Mouse (Mus musculus) cerebellum, postnatal 10 days (tissue): Measurements from ENCODE around the gene Helz.
A peak's percentile ranks its signal among the peaks of the same experiment; 100 is the strongest.

Source experiments
- DNase-seq, 2 experiments: peaks; one replicate each; pipeline ENCODE4 v3.0.0; 2021; ENCODE audit warnings: mixed read lengths in 2 of 2

Gene Helz

DNA sequence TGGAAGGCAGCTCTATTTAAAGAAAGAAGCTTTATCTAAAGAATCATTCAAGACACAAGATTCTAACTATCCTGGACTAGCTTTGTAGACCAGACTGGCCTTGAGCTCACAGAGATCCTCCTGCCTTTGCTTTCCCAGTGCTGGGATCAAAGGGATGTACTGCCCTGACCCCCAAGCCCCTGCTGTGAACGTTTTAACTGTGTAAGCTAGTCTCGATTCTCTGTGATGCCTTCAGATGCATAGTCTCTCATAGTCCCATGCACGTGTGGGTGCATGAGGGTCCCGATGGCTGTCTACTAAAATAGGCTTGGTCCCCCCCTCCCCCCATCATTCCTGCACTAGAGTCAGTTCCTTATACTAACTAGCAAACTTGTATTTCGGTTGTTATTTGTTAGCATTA lies 70.2 kb downstream of the Helz start:
- no peak for DNase-seq

DNA sequence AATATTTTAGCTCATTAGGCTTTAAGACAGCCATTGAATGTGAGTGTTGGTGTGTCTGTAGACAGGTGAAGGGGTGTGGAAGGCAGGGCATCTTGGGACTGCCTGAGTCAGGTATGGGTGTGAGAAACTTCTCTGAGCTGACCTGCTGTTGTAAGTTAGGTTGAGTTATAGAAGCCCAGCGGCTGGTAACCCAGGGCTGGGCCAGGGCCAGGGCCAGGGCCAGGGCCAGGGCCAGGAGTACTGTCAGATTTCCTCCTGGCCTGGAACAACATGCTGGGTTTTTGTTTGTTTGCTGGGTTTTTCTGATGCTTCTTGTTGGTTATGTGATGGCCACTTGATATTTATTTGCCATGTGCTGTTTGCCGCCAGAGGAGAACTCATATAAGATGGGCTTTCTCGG lies 76.9 kb downstream of the Helz start:
- DNase-seq: no peak

DNA sequence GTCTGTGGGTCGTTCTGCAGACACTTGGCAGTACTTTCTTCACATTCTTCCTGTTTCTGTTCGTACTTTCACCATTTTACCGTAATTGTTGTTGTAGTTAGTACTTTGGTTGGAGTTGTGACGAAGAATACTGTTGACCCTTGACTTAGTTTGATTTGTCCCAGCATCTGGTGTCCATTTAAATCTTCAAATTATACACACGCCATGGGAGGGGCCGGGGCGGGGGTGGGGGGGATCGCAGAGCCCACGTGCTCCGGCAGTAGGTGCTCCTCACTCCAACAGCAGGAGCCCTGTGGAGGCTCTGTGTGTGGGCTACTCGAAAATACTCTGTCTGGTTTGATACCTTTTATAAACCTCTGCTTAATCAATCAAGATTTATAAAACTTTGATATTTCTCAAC lies 78.0 kb downstream of the Helz start:
- no peak for DNase-seq

DNA sequence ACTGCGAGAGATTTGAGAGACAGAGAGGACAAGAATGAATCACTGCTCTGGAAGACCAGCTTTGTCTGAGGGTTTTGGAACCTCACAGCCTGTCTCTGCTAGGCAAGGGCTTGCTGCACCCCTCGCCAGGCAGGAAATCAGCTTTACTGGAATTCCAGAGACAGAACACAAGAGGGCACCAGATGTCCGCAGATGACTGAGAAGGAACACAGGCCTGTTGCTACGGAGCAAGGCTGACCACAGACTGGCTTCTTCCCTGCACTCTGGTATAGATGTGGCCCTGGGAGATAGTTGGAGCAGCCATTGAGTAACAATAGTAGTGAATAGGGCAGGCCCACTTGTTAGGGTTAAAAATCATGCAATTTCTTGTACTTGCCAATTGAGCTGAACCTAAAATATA lies 81.8 kb downstream of the Helz start:
- DNase-seq: peak; percentile 86 to 87

DNA sequence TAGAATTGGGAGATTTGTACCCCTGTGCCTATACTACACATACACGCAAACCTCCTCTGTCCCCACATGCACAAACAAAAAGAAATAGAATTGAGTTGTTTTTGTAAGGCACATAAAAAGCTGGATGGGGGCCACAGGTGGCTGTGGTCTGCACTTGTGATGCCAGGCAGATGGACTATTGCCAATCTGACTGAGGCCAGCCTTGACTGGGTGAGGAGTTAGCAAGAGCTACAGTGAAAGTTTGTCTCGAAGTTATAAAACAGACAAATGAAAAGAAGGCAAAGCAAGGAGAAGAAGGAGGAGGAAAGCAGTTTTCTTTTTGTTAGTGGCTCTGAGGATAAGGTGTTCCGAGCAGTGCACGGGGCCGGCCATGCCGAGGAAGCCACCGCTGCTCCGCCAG lies 82.2 kb downstream of the Helz start:
- DNase-seq: peak; percentile 66 to 67

DNA sequence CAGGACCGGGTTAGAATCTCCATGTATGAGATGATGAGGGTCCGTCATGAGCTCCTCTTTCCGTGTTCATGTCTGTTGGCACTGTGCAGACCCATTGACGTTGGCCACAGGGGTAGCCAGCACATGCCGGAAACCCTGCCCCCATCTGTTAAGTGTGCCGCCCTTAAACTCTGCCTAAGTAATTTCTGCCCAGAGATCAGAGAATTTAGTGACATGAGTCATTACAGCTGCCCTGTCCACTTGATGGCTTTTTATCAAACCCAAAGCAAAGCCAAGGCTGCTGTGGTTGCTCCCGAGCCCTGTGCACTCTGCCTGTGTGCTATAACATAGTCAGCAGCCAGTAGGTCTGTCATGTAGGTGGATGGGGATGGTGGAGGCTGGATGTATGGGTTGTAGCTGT lies 83.4 kb downstream of the Helz start:
- no peak for DNase-seq

DNA sequence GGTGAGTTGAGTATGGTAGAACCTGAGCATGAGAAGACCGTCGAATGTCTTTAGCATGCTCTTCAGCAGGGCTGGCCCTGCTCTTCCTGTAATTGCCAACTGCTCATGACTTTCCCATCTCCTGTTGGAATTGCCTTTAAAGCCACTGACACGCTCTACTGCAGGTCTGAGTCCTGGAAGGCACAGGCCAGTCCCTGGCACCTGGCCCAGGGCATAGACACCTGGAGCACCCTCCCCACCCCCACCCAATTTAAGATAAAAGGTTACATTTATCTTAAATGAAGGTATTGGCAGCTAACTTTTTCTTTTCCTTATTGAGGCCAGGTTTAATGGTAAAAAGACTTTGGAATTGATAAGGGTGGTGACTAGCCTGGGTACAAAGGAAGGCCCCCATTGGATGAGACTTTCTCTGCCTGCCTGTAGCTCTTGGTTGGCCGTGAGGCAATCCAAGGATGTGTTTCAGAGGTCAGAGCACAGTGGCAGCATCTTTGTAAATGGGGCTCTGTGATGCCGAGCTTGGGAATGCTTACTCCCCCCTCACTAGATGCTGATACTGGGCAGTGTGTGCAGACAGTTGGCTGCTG lies 85.9 kb downstream of the Helz start:
- peak in 1 of 2 experiments; percentile 7 for DNase-seq

DNA sequence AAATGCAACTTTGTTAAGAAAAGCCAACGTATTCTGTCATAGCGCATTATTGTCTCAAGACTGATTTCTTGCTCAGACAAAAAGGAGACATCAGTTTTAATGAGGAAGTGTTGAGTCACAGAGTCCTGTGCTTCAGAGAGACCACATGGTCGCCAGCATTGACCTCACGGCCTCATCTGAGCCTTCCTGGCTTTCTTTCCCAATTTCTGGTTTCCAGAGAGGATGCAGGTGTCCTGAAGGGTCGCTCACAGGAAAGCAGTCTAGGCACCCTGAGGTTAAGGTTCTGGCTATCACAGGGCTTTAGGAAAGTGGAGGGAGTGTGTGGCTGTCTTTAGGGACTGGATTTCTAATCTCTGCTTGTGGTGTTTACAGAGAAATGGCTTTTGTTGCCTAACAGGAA lies 90.4 kb downstream of the Helz start:
- DNase-seq: no peak

DNA sequence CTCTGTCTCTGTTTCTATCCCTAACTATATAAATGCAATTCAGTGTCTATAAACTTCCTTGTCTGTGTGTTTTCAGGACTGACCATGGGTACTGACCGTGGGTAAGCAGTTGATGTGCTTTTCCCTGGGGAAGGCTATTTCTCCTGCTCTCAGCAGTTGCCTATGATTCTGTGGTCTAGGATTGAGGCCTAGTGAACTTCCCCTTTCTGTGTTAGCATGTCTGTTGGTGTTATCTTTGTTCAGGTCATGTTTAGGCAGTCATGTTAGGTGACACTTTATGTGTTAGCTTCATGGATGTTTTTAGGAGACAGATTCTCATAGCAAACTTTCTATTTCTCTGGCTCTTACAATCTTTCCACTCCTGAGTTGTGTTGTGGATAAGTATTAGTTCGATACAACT lies 91.9 kb downstream of the Helz start:
- no peak for DNase-seq

DNA sequence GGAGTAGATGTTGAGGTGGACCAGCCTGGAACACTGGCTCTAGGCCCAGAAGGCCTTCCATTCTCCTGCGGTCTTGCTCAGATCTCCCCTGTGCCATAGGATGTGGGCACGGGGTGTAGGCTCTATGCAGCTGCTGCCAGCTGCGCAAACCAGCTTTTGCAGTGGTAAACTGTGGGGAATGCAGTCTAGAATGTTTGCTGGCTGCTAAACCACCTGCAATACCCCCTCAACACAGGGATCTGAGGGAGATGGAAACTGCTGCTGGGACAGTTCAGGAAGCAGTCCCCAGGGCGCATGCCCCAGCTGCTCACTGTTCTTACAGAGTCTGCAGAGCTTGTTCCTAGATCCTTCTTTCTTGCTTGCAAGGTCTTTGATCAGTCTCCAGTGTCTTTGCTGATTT lies 96.7 kb downstream of the Helz start:
- no peak for DNase-seq

DNA sequence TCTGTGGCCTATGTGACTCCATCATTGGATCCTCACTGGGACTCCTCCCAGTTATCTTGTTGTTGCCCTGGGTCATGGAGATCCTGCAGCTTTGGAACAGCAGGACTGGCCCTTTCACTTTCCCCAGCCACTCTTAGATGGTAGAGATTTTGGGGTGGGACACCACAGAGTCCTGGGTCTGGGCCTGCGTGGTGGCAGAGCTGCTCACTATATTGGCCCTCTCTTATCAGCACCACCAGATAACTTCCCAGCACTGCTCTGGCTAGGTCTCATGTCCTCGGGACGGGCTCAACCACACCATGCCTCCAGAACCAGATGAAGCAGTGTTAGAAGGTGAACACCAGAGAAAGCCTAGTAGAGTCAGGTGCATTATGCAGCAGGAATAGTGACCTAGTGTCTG lies 99.6 kb downstream of the Helz start:
- DNase-seq: no peak

DNA sequence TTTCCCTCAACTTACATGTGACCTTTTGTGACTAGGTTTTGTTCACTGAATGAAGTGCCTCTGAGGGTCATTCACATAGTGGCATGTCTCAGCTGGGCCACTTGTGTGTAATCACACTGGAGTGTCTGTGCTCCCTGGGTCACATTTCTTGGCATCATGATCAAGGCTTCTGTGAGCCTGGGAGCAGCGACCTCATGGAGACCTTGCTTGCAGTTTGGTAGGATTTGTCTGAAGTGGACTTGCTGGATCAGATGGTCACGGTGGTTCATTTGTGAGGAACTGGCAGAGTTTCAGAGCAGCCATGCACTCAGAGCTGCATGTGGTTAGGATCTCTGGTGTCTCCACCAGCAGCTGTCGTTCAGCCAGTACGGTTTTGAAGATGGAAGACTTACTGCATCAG lies 100.9 kb downstream of the Helz start:
- DNase-seq: peak; percentile 39 to 42

DNA sequence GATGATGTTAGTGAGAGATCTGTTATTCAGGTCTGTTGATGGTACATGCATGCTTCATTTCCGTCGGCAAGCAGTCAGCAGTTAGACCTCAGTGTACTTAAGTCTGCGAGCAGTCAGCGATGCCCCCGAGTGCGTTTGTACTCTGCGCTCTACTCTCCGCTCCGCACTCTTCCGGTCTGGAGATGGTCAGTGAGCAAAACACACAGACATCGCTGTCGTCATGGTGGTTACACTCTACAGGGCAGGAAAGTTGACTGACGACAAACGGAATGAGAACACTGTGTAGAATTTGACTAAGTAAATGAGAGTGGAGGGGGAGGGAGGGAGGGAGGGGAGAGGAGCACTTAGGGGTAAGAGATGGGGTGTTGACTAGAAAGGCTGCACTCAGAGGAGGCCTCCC lies 101.7 kb downstream of the Helz start:
- DNase-seq: no peak

DNA sequence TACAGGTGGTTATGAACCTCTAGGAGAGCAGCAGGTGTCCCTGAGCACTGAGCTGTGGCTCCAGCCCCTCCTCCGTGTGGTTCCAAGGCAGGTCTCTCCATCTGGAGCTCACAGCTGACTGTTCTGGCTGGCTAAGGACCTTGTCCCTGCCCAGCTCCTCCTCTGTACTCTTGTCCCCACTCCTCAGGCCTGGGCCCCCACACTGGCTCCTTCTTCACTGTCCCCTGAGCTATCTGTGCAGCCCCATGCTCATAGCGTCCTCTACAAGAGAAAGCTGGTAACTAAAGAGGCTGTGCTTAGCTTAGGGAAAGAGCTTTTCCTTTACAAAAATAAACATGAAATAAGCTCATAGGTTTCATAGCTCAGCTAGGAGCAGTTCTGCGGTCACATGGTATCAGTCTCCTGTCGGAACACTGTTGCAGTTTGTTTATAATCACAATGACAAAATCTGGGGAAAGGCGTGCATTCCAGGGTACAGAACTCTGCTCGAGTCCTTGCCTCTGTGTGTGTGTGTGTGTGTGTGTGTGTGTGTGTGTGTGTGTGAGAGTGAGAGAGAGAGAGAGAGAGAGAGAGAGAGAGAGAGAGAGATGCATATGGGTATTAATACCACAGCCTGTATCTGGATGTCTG lies 102.8 kb downstream of the Helz start:
- DNase-seq: no peak

DNA sequence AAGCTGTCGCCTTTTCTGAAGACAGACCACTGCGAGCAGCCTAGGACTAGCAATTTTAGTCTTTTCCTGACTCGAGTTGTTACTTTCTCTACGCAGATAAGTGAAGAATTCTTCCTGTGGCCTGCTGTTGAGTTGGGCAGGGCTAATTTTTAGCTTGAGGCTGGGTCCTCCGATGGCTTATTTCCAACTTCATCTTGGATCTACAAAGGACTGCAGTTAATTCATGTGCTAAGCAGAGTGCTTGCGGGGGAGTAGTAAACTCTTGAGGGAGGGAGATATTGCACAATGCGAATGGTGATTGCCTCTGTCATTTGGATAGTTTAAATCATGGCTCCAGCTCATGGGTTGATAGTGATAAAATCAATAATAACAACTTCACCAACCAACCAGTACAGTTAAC lies 103.7 kb downstream of the Helz start:
- no peak for DNase-seq

DNA sequence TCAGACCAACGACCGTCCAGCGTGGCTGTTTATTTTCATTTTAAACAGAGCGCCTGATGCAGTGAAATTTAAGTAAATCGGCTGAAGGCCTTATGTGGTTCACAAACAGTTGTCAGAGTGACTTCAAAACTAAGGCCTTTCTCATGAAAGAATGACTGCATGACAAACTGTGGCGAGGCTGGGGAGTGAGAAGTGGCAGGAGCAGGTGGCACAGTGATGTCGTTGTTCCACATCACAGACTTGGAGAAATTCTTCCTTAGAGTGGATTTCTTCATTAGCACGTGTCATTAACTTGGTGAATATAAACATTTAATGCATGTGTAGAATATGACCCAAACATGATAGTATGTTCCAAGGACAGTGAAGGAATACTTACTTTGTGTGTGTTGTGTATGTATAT lies 104.4 kb downstream of the Helz start:
- no peak for DNase-seq

DNA sequence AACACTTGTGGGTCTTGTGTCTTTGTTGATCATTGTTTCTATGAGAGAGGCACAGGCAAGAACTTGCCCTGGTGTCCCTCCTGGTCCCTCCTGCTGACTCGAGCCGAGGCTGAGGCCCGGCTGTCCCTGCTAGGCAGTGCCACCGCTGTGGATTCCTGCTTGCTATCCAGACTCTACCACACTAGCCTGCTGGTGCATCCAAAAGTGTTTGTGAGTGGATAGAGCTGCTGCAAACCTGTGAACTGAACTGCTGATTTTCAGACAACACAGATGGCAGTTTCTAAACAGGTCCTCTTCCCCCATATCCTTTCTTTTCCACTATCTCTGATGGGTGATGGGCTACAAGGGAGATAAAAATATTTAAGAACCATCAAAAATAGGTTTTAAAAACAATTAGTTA lies 107.8 kb downstream of the Helz start:
- DNase-seq: no peak

DNA sequence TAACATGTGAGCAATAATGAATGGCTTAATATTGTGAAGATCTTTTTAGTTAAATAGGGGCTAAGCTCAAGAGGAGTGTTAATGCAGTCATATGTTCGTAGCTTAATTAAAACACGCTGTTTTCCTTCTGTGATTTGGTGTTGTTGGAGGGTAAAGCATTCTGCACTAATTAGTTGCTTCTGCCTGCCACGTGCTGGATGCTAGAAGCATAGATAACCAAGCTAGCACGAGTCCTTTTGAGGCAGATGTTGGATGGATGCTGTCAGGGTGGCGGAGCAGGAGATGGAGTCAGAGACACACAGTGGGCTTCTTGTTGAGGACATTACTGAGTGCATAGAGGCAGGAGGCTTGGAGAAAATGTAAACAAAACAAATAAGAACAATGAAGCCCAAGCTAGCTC lies 109.4 kb downstream of the Helz start:
- DNase-seq: no peak

DNA sequence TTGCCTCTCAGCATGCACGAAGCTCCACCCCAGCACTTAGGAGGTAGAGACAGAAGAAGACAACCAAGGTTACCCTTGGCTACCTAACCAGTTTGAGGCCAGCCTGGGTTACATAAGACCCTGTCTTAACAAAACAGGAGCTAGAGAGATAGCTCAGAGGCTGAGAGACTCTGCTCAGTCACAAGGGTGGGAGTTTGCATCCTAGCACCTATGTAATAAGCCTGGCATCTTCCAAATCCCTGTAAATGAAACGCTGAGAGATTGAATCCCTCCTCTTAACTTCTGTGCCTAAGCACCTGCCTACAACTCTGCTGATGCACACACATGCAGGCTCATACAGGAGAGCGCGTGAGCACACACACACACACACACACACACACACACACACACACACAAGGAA lies 112.7 kb downstream of the Helz start:
- no peak for DNase-seq

DNA sequence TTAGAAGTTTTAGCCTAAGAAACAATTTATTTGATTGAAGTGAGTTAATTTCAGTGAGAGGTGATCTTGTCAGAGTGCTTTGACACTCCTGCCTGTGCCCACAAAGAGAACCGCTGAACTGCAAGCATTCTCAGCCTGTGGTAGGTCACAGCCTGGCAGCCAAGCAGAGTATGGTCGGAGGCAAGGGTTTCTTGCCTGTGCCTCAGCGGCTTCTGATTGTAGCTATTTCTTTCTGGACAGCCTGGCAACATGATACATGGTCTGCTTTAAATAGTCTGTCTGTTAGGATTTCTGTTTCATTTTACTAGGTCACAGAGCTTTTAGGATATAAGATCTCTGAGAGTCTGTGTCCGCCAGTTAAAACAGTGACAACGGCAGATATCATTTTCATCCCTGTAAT lies 114.9 kb downstream of the Helz start:
- no peak for DNase-seq

DNA sequence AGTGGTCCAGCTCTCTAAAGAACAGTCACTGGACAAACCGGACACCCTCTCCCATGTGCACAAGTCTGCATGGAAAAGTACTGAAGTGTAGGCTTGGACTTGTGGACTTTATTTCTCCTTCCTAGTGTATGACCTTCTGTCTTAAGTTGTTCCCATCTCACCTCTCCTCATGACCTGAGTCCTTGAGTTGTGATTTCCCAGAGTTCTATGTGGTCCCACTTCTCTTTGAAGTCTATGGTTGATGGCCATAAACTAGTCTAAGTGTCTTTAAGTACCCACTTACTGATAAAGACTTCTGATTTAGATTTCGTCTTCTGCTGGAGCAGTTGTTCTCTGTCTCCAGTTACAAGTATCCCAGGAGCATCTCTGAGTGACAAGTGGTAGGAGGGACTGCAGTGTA lies 119.8 kb downstream of the Helz start:
- no peak for DNase-seq

DNA sequence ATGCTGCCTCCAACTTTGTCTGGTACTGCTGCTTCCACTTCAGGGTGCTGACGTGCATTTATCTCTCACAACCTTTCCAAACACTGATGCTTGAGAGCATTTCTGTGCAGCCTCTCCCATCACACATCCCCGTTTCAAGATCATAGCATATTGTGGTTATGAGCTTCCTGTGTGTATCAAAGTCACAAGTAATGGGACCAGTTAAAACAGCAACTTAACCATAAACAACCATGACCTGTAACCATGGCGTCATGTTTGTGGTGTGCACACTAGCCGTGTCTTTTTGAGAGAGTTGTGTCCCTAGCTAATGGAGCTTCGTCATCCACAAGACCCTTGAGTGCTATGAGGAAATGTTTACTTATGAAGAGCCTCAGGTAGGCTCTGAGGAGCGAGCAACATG lies 120.5 kb downstream of the Helz start:
- DNase-seq: no peak

DNA sequence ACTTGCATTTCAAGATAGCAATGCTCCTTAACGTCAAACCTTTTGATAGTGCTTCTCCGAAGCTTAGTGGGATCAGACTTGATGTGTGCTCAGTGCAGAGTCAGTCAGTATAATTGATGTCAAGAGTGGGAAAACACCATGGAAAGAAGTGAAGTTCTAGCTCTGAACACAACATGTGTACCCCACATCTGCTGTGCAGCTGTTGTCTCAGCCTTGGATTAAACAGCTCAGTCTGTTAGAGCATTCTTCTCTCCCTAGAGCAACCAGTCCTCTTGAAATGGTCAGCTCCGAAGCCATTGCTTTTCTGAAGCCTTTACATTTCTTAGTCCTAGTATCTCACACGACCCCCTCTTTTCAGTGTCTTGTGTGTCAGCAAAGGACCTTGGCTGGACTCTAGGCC lies 121.2 kb downstream of the Helz start:
- DNase-seq: no peak

DNA sequence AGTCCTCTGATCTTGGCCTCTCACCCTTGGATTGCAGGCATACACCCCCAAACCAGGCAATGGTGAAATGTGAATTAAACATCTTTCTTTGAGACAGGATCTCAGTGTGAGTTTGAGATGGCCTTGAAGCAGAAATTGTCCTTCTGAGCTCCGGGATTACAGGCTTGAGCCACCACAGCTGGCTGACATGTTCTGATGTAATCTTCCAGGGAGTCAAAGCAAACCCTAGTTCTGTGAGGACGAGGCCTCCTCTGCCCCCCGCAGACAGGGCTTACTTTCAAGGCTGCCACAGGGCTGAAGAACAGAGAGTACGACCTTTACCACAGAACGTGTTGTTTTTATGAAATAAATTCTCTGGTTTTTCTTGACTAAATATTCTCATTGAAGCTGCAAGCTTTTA lies 126.3 kb downstream of the Helz start:
- DNase-seq: no peak

DNA sequence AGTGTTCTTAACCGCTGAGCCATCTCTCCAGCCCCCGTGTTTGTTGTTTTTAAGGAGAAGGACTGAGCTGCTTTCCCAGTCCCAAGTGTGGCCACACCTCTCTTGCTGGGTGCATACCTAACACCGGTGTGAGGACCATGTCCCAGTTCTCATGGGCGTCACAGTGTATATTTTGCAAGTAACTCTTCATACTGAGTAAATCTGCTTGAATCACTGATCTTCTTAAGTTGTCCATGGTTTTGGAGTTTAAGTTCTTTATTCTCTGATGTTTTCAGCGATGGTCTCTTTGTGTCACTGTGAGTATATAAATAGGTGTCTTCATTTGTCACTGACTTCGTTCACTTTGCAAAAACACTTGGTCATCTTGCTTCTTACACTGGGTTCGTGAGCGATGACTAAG lies 126.9 kb downstream of the Helz start:
- DNase-seq: no peak

DNA sequence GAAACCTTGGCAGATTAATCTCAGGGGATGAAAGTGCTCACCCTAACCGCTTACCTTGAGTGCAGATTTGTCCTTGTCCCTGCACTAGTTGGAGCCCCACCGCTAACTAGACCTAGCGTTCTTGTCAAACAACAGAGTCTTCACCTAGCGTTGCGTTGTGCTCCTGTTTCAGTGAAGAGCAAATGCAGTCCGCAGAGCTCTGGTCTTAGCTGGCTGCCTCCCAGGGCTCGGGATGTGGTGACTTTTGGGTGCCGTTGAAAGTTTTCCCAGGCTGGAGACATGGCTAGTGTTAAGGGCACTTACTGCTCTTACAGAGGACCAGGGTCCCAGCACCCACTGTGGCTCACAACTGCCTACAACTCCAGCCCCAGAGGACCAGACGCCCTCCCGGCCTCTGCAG lies 127.5 kb downstream of the Helz start:
- DNase-seq: no peak
